Mouse (Mus musculus): Measurements from ENCODE around the gene Wwc1. TPM values are rescaled to one million over a fixed set of nuclear protein-coding genes. Genes with fewer than 3 reads are reported as not detected.
"Not testable (repeated sequence)": the region's sequence is repeated elsewhere in the genome, so short reads cannot be mapped to it uniquely, and the experiment has no call there.

The Wwc1 gene
- polyA plus RNA-seq, 1 experiment, result 28.5 TPM

DNA sequence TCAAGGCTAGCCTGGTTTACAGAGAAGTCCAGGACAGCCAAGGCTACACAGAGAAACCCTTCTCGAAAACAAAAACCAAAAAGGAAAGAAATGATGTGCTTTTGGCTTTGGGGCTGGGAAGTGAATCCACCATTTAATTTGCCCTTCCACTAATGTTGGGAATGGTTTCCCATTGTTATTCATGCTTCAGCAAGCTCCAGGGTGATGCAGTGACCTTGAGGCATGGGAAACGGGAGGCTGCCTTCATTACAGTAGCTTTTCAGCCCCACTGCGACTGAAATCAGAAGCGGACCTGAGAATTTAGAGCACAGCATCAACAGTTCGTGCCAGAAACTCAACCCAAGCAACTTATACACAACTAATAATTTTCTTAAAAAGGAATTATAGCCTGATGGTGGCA, 179.0 kb downstream of the Wwc1 start:
- 77% methylated on average over 5 of the region's 5 CpGs for WGBS
- TF ChIP-seq POLR2A (IDR thresholded peaks at IDR 0.05; ENCODE audit: borderline replicate concordance, insufficient read depth, low read length), result no peak
- no peaks in the 10 kb centered on the region for H3K27me3 ChIP-seq (ENCODE audit: control insufficient read depth, insufficient read depth, low read length)
- no peak overlapping the region for H3K27ac ChIP-seq (ENCODE audit: insufficient read depth, low read length)
- H3K4me1 ChIP-seq (ENCODE audit: control insufficient read depth, insufficient read depth, low read length), result no peaks in the 10 kb centered on the region
- no peak for DNase-seq
- no peak overlapping the region for H3K4me3 ChIP-seq (replicated peaks; ENCODE audit: insufficient read depth, low read depth, low read length)

DNA sequence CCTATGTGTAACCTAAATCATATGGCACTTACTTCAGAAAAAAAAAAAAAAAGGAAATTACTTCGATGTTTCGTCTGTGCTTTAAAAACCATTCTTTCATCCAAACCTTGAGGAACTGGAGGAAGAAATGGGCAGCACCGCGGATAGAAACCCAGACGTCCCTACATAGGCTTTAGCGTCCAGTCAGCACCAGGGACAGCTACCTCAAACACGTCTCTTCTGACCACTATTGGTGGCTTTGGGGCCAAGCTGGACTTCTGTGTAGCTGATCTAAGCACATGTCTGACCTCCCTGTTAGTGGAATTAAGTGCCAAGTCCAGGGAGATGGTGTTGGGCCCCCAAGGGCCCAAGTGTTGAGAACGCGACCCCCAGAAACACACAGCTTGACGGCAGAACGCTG, 181.5 kb downstream of the Wwc1 start, which contains the start of gene Fbll1:
Fbll1 (minus strand) TSS at position 11 of the 400 bp plus-strand sequence.
- no peak within 1 kb of the TSS for H3K27ac ChIP-seq (ENCODE audit: insufficient read depth, low read length)
- no peaks in the 10 kb centered on the region for H3K27me3 ChIP-seq (ENCODE audit: control insufficient read depth, insufficient read depth, low read length)
- WGBS, result 4% methylated on average over 11 of the region's 11 CpGs
- H3K4me3 ChIP-seq (replicated peaks; ENCODE audit: insufficient read depth, low read depth, low read length), result peak within 1 kb of the TSS; percentile 56
- no peaks in the 10 kb centered on the region for H3K4me1 ChIP-seq (ENCODE audit: control insufficient read depth, insufficient read depth, low read length)
- DNase-seq, result peak in 1 of 2 experiments; percentile 37
- TF ChIP-seq POLR2A (IDR thresholded peaks at IDR 0.05; ENCODE audit: borderline replicate concordance, insufficient read depth, low read length), result no peak
- no peak for TF ChIP-seq CTCF (IDR thresholded peaks at IDR 0.05; ENCODE audit: borderline replicate concordance, insufficient read depth, low read depth, low read length)

GRCm38 (mm10) chr11:35798495-35798820, 181.9 kb downstream of the Wwc1 start:
- H3K4me3 ChIP-seq (replicated peaks; ENCODE audit: insufficient read depth, low read depth, low read length), result peak overlapping the region; percentile 56
- peak; percentile 80 to 83 for DNase-seq
- no peak overlapping the region for H3K27ac ChIP-seq (ENCODE audit: insufficient read depth, low read length)
- TF ChIP-seq POLR2A (IDR thresholded peaks at IDR 0.05; ENCODE audit: borderline replicate concordance, insufficient read depth, low read length), result peak; percentile 61
- no peak for TF ChIP-seq CTCF (IDR thresholded peaks at IDR 0.05; ENCODE audit: borderline replicate concordance, insufficient read depth, low read depth, low read length)
- H3K4me1 ChIP-seq (ENCODE audit: control insufficient read depth, insufficient read depth, low read length), result no peaks in the 10 kb centered on the region
- WGBS, result under 1% methylated on average over 23 of the region's 23 CpGs
- no peaks in the 10 kb centered on the region for H3K27me3 ChIP-seq (ENCODE audit: control insufficient read depth, insufficient read depth, low read length)

- Histone ChIP-seq H3K27ac (ENCODE audit: insufficient read depth, low read length) (no peak overlapping the region), H3K4me3 (replicated peaks; ENCODE audit: insufficient read depth, low read depth, low read length) (peak overlapping the region; percentile 56), H3K4me1 (ENCODE audit: control insufficient read depth, insufficient read depth, low read length) (no peaks in the 10 kb centered on the region), H3K27me3 (ENCODE audit: control insufficient read depth, insufficient read depth, low read length) (no peaks in the 10 kb centered on the region)
- peak; percentile 58 to 67 for DNase-seq
- TF ChIP-seq CTCF (IDR thresholded peaks at IDR 0.05; ENCODE audit: borderline replicate concordance, insufficient read depth, low read depth, low read length), result no peak
- peak; percentile 4; the same call in 1 of the 2 replicates for TF ChIP-seq POLR2A (IDR thresholded peaks at IDR 0.05; ENCODE audit: borderline replicate concordance, insufficient read depth, low read length)
- under 1% methylated on average over 76 of the region's 86 CpGs for WGBS
Measured at GRCm38 (mm10) chr11:35797751-35798494, 182.4 kb downstream of the Wwc1 start.

- WGBS, result 81% methylated on average over 5 of the region's 5 CpGs
- not testable (repeated sequence) for DNase-seq; H3K4me1 ChIP-seq (ENCODE audit: control insufficient read depth, insufficient read depth, low read length); H3K27ac ChIP-seq (ENCODE audit: insufficient read depth, low read length); H3K27me3 ChIP-seq (ENCODE audit: control insufficient read depth, insufficient read depth, low read length); H3K4me3 ChIP-seq (replicated peaks; ENCODE audit: insufficient read depth, low read depth, low read length)
Measured at GRCm38 (mm10) chr11:35792800-35793199, 187.5 kb downstream of the Wwc1 start.

GRCm38 (mm10) chr11:35788443-35788842, 191.9 kb downstream of the Wwc1 start:
- TF ChIP-seq POLR2A (IDR thresholded peaks at IDR 0.05; ENCODE audit: borderline replicate concordance, insufficient read depth, low read length) (no peak), CTCF (IDR thresholded peaks at IDR 0.05; ENCODE audit: borderline replicate concordance, insufficient read depth, low read depth, low read length) (no peak)
- Histone ChIP-seq H3K27ac (ENCODE audit: insufficient read depth, low read length) (no peak overlapping the region), H3K4me1 (ENCODE audit: control insufficient read depth, insufficient read depth, low read length) (no peaks in the 10 kb centered on the region), H3K27me3 (ENCODE audit: control insufficient read depth, insufficient read depth, low read length) (no peaks in the 10 kb centered on the region), H3K4me3 (replicated peaks; ENCODE audit: insufficient read depth, low read depth, low read length) (no peak overlapping the region)
- 45% methylated on average over 2 of the region's 2 CpGs for WGBS
- DNase-seq, result no peak

Other genes with a start within 250 kb of the Wwc1 start
- gene Pank3, start 211.0 kb downstream of the Wwc1 start, polyA plus RNA-seq (2012; rRNA removed), result 22.8 and 24.2 TPM in 2 replicates
- gene Fbll1, start 181.6 kb downstream of the Wwc1 start, polyA plus RNA-seq (2012; rRNA removed), result 45.5 TPM in 2 replicates
- gene Rars, start 146.0 kb downstream of the Wwc1 start, polyA plus RNA-seq (2012; rRNA removed), result 45.7 and 45.9 TPM in 2 replicates

All from cerebellum, adult 2 months (tissue).